Mouse (Mus musculus): ENCODE results near the gene Vmn2r66. TPM values are rescaled to one million over a fixed set of nuclear protein-coding genes. Genes with fewer than 3 reads are reported as not detected.

Vmn2r66 gene
- not detected in 2 replicates for polyA plus RNA-seq (2015; fragmentation: Nextera tagmentation; extraction: Ambion mirVana)

- Histone ChIP-seq H3K27ac (replicated peaks) (no peak within 1 kb of the TSS), H3K36me3 (ENCODE audit: control insufficient read depth, insufficient read depth, low read length) (no peaks in the 10 kb centered on the region), H3K9me3 (ENCODE audit: control insufficient read depth, low read length) (no peaks in the 10 kb centered on the region), H3K27me3 (ENCODE audit: control insufficient read depth, insufficient read depth, low read length) (no peaks in the 10 kb centered on the region), H3K4me1 (replicated peaks; ENCODE audit: control insufficient read depth, insufficient read depth) (no peaks in the 10 kb centered on the region), H3K4me3 (ENCODE audit: low read depth, low read length) (no peak within 1 kb of the TSS), H3K4me2 (replicated peaks; ENCODE audit: low read depth) (no peak within 1 kb of the TSS), H3K9ac (ENCODE audit: low read length) (no peak within 1 kb of the TSS)
- DNase-seq (ENCODE audit: low spot score), result no peak
- no peak for ATAC-seq (ENCODE audit: low FRiP score, low TSS enrichment)
- WGBS, result 83% methylated on average over 1 of the region's 1 CpGs
- no peak for TF ChIP-seq CTCF (IDR thresholded peaks at IDR 0.05; ENCODE audit: low read depth)
- no peak for TF ChIP-seq EP300 (optimal IDR thresholded peaks at IDR 0.05)
Measured at GRCm38 (mm10) chr7:85012168-85012567, at the start of gene Vmn2r66. Vmn2r66 (minus strand) TSS chr7:85012268.

GRCm38 (mm10) chr7:84996694-84997093 lies 15.4 kb downstream of the Vmn2r66 start:
- Histone ChIP-seq H3K4me3 (ENCODE audit: low read depth, low read length) (no peak overlapping the region), H3K4me1 (replicated peaks; ENCODE audit: control insufficient read depth, insufficient read depth) (no peaks in the 10 kb centered on the region), H3K9ac (ENCODE audit: low read length) (no peak overlapping the region), H3K36me3 (ENCODE audit: control insufficient read depth, insufficient read depth, low read length) (no peaks in the 10 kb centered on the region), H3K27ac (replicated peaks) (no peak overlapping the region), H3K9me3 (ENCODE audit: control insufficient read depth, low read length) (no peaks in the 10 kb centered on the region), H3K27me3 (ENCODE audit: control insufficient read depth, insufficient read depth, low read length) (no peaks in the 10 kb centered on the region), H3K4me2 (replicated peaks; ENCODE audit: low read depth) (no peak overlapping the region)
- no peak for DNase-seq (ENCODE audit: low spot score)
- 73% methylated on average over 2 of the region's 2 CpGs for WGBS
- TF ChIP-seq CTCF (IDR thresholded peaks at IDR 0.05; ENCODE audit: low read depth) (no peak), EP300 (optimal IDR thresholded peaks at IDR 0.05) (no peak)
- no peak for ATAC-seq (ENCODE audit: low FRiP score, low TSS enrichment)

- WGBS, result 31% methylated on average over 1 of the region's 1 CpGs
- no peak within 1 kb of the TSS for H3K9ac ChIP-seq (ENCODE audit: low read length)
- H3K4me1 ChIP-seq (replicated peaks; ENCODE audit: control insufficient read depth, insufficient read depth), result no peaks in the 10 kb centered on the region
- no peaks in the 10 kb centered on the region for H3K36me3 ChIP-seq (ENCODE audit: control insufficient read depth, insufficient read depth, low read length)
- TF ChIP-seq EP300 (optimal IDR thresholded peaks at IDR 0.05) (no peak), CTCF (IDR thresholded peaks at IDR 0.05; ENCODE audit: low read depth) (no peak)
- no peak within 1 kb of the TSS for H3K27ac ChIP-seq (replicated peaks)
- no peaks in the 10 kb centered on the region for H3K27me3 ChIP-seq (ENCODE audit: control insufficient read depth, insufficient read depth, low read length)
- H3K4me3 ChIP-seq (ENCODE audit: low read depth, low read length), result no peak within 1 kb of the TSS
- no peak within 1 kb of the TSS for H3K4me2 ChIP-seq (replicated peaks; ENCODE audit: low read depth)
- ATAC-seq (ENCODE audit: low FRiP score, low TSS enrichment), result no peak
- H3K9me3 ChIP-seq (ENCODE audit: control insufficient read depth, low read length), result no peaks in the 10 kb centered on the region
- no peak for DNase-seq (ENCODE audit: low spot score)
Measured at GRCm38 (mm10) chr7:84964015-84964414, 48.1 kb downstream of the Vmn2r66 start, which contains the start of gene Vmn2r65. Vmn2r65 (minus strand) TSS chr7:84964115.

Other genes starting within 250 kb of the Vmn2r66 start
- gene Olfr291, start 158.7 kb downstream of the Vmn2r66 start, polyA plus RNA-seq (2015; fragmentation: Nextera tagmentation; extraction: Ambion mirVana), result not detected in 2 replicates
- gene Vmn2r65, start 48.2 kb downstream of the Vmn2r66 start, polyA plus RNA-seq (2015; fragmentation: Nextera tagmentation; extraction: Ambion mirVana), result not detected in 2 replicates
- not detected in 2 replicates for gene Vmn2r67, start 143.7 kb upstream of the Vmn2r66 start, polyA plus RNA-seq (2015; fragmentation: Nextera tagmentation; extraction: Ambion mirVana)
- gene Vmn2r68, start 225.5 kb upstream of the Vmn2r66 start, polyA plus RNA-seq (2015; fragmentation: Nextera tagmentation; extraction: Ambion mirVana), result 0.02 TPM in 1 of 2 replicates, not detected in the other

Data from stomach, postnatal 0 days (tissue).